Mouse (Mus musculus) Muller cell, postnatal 12 days (primary cell): ENCODE data around the gene Atn1.

ENCODE experiments used
- DNase-seq: peaks from one replicate; pipeline ENCODE4 v3.0.0-alpha.2; 2015; ENCODE audit errors: inconsistent ontology term

Gene Atn1

DNA sequence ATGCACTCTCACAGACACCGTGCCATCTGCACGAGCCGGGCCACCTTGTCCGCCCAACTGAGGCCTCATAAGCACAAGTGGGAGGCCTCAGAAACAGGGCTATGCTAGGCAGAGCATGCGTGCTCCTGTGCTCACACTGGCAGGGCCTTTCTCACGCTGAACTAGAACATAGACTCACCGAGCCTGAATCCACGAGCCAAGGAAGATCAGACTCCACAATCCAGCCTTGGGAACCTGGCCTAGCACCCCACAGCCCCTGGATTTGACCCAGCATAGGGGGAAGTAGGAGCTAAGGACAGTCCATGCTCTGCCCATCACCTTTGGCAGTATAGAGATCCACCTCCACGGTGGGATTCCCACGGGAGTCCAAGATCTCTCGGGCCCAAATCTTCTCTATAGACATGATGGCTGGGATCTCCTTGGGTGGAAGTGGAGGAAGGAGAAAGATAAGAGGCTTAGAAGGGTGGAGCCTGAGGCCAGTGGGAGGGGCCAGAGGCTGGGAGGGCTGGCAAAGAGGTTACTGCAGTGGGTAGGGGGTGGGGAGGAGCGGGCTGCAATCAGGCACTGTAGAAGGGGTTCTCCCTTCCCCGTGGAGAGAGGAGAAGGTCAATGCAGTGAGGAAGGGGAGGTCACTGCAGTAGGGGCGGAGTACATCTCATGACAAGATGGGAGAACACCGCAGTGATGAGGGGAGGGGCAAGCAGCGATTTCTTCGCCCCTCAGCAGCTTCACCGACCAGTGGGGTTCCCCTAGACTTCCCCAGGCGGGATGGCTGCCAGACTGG, 11.8 kb upstream of the Atn1 start:
- peak; percentile 39 for DNase-seq

DNA sequence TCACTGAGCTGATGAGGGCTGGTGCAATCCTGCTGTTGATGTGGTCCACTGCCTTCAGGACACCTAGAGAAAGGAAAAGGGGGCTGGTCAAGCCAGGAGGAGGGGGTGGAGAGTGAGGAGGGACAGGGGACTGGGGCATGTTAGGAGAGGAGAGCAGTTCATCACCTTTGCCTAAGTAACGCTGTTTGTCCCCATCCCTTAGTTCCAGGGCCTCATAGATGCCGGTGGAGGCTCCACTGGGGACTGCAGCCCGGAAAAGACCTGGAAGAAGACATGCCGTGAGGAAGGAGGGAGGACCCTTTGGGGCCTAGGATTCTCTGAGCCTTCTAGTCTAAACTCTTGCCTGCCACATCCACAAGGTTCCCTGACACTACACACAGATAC, 11.2 kb upstream of the Atn1 start:
- DNase-seq: no peak

DNA sequence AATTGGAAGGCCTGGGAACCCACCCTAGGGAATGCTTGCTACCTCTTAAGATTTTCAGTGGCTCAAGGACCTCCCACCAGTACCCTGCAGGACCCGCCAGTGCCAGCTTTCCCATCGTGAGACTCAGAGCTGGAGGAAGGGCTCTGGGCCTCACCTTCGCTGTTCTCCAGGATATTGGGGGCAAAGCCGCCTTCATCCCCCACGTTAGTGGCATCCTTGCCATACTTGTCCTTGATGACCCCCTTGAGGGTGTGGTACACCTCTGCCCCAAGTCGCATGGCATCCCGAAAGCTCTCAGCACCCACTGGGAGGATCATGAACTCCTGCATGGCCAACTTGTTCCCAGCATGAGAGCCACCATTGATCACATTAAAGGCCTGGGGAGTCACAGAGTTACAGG, 9.6 kb upstream of the Atn1 start:
- no peak for DNase-seq

DNA sequence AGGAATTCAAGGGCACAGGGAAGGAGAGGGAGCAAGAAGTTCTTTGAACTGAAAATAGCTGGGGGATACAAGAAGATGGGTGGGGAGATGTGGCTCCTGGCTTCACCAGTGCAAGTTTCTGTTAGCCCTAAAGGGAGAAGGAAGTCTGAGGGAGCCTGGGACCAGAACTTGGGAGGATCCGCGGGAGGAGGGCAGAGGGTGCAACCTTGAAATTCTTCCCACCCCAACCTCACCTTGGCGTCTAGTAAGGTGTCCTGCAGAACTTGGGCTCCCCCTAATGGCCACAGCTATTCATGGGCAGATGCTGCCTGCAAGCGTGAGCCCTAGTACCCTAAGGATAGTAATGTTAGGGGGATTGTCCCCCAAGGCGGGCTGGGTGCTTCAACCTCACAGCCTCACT, 2.9 kb upstream of the Atn1 start:
- DNase-seq: peak; percentile 63

DNA sequence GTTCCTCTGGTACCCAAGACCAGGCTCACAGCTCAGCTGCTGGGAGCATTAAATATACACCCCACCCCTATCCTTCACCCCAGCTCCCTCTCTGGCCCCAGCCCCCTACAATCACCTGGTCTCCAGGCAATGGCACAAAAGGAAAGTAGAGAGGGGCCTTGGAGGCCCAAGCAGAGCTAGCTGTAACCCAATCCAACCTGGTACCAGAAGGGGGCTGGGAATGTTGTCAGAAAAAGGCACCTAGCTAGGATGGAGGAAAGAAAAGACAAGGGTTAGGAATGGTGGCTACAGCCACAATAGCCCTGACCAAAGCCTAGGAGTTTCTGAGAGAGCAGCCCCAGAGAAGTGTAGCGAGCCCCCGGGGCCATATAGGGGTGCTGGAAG, 2.5 kb upstream of the Atn1 start:
- DNase-seq: no peak

DNA sequence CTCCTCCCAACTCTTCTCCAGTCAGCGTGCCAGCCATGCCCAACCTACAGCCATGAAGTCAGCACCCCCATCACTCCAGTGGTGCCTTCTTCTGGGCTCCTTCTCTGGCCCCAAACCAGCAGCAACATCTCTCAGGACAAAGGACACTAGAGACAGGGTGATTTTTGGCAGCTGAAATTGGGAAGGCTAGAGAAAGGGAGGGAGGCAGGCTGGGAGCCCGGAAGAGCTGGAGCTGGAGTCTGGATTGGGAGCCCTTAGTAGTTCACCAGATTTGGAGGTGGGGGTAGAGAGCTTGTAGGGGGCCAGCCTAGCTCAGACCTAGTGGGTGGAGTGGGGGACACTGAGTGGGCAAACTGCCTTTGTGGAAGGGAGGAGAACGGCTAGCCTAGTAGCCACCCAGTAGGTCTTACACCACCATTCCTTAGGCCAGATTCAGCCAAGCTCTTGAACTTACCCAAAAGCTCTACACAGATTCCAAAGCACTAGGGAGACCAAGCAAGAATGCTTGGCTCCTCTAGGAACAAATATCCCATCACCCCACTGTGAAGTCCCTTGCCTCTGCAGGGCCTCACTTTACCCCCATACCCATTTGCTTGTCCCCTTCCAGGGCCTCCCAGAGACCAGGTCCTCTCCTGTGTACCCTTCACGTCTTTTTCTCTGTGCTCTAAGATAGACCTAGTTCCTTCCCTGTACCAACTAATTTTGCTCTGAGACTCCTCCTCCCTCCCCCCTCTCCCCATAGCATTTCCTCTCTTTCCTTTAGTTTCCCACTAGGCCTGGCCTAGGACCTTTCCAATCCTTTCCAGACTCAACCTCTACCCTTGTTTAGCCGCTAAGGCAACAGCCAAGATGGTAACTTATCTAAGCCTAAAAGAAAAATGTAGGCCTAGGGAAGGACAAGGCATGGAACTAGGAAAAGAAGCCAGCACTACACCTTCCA, 1.9 kb upstream of the Atn1 start:
- peak; percentile 91 for DNase-seq

DNA sequence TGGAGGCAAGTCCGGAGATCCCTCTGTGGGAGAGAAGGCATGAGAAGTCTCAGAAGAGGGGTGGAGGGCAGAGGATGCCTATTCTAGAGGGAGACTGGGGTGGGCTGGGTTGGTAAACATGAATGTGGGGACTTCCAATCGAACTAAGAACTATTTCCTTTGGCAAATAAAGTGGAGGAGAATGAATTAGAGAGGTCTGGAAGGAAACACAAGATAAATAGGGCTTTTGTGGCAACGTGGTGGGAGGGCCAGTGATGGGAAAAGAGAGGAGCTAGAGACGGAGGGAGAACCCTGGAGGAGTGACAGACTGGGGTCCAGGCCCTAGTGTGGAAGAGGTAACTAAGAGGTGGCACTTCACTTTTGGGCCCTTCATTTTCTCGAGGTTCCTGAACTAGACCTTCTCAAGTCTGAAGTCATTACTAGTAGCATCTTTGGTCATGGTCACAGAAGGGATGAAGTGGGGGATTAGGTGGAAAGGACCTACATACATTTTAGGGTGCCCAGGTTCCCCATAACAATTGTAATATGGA, 1.1 kb upstream of the Atn1 start:
- peak; percentile 60 for DNase-seq

DNA sequence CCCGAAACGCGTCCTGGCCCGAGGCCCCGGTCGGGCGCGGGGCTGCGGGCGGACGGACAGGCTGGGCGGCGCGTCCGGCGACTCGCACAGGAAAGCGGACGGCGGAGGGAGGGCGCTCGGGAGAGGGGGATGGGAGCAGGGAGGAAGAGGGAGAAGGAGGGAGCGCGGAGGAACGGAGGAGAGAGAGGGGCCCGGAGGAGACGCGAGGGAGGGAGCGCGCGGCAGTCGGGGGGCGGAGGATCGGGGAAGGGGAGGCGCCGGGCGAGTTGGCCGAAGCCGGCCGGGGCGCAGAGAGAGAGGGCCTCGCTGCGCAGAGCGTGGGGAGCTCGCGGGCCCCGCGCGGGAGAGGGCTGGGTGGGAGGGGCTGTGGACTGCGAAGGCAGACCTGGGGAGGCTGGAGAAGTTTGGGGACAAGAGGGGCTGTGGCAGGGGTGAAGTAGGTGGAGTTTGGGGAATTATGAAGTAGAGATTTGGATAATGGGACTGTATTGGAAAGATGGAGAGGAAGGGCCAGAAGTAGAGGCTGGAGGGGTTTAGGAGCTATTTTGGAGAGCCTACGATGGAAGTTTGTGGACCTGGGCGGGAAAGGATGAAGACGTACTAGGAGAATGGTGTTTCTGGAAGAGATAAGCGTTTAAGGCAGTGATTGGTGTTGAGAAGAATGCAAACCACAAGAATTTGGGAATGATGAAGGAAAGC, 477 bp upstream of the Atn1 start:
- peak; percentile 94 for DNase-seq

DNA sequence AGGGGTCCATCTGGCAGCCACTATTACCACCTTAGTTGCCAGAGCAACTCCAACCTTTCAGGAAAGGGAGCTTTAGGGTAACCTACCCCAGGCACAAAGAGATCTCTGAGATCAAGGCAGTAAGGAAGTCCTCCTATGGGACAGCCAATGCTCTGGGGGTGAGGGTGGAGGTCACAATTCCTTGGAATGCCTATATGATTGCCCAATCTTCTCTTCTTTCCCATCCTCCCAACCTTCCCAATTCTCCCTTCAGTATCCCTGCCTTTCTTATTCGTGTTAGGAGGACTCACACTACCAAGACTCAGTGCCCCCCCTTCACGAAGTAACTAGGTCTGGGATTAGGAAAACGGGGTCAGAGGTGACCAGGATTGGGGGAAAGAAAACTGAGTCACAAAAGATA, 1.0 kb downstream of the Atn1 start:
- no peak for DNase-seq

DNA sequence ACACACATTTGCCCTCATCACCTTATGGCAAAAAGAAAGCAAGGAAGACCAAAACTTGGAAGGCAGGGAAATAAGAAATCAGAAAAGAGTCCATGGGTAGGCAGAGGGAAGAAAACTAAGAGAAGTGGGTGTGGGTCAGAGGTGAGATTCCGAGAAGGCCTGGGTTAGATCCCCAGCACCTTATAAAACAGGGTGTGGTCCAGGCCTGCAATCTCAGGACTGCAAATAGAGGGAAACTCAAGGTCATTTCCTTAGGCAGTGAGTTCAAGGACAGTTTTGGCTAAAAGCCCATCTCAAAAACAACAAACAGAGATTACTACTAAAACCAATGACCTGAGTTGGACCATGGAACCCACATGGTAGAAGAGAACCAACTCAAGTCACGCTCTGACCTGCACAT, 2.5 kb downstream of the Atn1 start:
- DNase-seq: no peak

DNA sequence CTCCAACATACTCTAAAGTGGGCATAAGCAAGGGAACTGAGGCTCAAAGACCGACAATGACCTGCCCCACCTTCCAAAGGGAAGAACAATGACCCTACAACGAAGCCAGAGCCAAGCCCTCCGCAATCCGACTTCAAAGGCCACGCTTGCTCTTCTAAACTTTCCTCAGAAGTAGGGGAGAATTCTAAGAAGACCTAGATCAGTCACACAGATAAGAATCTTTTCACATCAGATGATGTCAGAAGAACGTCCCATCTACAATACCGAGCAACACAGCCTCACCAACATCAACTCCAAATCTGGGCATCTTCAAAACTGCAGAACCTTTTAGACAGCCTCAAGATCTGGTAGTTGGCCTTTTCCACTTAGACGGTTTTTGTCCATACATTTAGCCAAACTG, 5.9 kb downstream of the Atn1 start:
- DNase-seq: no peak

DNA sequence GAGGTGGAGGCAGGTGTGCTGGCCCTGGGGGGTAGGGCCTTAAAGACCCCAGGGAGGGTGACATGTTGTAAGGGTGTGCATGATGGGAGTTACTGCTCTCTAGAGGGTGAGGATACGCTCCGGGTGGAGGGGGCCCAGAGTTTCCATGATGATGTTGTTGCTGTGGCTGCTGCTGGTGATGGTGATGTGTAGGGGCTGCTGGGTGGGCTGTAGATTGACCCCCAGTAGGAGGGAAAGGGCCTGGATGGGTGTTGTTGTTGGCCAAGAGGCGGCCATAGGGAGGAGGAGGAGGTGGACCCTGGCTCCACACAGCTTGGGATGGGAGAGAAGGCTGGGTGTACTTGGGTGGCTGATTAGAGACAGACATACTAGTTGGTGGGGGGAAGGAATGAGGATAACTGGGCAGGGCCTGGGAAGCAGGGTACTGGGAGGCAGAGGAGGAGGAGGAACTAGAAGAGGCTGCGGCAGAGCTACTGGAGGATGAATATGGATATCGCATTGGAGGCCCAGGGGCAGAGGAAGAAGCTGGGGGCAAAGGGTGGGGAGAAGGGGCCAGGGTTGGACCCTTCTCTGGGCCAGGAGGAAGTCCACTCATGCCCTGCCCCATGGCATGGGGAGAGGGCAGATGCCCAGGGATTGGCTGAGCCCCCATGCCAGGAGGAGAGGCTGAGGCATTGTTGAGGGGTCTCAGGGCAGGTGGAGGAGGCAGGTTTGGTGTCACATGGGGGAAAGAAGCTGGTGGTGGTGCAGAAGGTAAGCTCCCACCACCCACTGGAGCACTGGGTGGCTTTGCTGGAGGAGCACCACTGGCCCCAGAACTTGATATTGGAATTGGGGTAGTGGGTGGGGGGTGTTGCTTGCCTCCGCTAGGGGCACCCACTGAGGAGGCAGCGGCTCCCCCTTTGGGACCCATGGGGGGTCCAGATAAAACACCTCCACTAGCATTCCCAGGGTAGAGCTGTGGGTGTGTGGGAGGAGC, 9.4 kb downstream of the Atn1 start:
- DNase-seq: no peak

DNA sequence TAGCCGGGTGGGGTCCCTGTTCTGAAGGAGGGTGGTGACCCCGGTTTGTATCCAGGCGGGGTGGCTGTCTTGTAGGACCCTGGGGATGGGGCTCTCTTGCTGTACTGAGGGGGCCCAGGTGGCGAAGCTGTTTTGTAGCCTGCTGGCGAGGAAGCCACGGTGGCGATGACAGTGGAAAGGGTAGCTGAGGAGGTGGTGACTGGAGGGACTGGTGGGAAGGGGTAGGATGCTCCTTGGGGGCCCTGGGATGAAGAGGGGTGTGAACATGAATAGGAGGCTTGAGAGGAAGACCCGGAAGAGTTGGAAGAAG, 10.1 kb downstream of the Atn1 start:
- no peak for DNase-seq

DNA sequence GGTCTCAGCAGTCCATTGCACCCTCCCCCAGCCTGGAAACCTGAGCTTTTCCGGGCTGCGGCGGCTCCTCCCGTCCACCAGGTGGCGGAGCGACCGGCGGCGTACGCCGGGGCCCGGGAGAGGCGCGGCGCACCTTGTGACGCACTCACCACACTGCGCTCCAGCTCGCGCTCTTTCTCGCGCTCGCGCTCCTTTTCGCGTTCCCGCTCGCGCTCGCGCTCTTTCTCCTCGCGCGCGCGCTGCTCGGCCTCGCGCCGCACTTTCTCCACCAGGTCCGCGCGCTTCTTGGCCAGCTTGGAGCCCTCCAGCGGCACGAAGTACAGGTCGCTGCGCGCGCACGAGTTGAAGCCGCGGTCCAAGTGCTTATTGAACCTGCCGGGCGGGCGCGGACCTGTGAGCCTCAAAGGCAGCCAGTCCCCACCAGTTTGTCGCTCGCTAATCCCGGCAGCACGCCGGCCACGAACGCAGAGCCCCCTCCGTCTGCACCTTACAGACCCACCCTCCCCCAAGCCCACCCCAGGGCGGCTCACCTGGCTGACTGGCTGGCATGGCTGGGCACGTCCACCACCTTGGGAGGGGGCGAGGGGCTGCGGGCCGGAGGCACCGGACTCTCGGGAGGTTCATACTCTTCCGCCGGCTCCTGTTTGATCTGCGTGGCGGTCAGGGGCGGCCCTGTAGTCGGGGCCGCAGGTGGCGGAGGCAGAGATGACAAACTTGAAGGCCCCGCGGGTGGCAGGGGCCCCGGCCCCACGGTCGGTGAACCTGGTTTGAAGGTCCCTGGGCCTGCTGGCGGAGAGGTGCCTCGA, 10.6 kb downstream of the Atn1 start:
- DNase-seq: peak; percentile 96

DNA sequence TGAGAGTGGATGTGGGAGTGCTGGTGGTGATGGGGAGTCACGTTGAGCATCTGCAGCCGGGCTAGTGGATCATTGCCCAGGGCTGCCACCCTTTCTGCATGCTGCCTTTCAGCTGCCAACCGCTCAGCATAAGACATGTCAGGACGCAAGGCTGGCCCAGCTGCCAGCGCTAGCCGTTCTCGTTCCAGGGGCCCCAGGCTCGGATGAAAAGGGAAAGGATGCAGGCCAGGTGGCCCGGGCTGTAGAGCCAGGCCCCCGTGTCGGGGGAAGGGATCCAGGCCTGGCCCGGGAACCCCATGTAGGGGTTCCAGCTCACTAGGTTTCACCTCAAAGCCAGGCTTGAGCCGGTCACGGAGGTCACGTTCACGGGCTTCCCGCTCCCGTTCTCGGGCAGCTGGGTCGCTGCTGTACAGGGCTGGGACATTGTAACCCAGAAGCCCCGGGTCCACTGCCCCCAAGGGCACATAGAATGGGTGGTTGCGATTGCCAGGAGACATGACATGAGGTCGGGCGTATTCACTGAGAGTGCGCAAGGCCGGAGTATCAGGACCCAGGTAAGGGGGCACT, 11.5 kb downstream of the Atn1 start:
- no peak for DNase-seq

DNA sequence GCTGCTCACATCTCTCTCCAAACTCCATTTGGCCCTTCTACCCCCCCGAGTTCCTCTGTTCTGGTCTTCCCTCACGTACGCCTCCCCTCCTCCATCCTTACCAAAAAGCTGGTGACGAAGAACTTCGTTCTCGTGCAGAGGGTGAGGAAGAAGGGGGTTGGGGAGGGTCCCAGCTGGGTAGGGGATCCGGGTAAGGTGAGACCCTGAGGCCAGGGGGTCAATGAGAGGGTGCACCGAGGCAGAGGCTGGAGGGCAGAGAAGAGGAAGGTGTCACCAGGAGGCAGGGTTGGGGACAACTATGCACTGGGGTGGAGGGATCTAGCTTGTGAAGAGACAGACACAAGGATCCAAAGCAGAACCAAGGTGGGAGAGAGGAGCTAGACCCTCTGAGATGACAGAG, 12.7 kb downstream of the Atn1 start:
- no peak for DNase-seq

DNA sequence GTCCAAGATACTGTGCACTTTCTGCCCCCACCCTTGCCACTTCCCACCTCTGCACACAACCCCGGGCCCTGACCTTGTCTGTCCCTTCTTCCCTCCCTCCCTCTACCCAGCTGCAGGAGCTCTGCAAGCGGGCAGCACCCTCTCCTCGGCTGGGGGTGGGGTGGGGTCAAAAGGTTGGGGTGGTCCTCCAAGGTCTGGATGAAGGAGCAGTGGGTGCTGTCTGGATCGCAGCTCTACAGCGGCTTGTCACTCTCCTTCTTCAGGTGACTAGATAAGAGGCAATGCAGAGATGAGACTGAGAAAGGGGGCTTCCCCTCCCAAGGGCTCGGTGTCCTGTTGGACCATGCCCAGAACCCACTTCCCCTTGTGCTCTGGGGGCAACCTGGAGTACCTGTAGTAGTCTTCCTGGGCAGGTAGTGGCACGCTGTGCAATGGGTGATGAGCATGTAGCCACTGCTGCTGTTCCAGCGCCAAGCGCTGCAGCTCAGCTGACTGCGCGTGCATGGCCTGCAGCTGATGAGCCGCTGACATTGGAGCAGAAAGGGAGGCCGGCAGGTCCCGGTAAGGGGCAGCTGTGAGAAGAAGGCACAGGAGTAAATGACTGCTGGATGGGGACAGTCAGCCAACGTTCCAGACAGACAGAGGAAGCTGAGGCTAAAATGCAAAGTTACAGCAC, 13.3 kb downstream of the Atn1 start:
- DNase-seq: no peak

DNA sequence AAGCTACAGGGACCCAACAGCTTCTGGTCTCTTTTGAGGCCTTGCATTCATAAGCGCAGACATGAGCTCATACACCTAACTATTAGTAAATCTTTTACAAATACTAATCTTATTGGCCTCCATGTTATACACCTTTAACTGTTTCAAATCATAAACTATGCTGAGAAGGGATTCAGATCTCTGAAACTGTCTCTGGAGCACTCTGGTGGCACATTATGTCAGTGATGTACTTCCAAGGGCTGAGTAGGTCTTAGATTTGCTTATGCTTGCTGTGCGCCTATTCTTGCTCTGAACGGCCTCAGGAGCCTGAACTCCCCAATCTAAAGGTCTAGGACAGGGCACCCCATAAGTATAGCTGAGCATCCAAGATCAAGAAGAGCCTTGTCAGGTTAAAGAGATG, 14.5 kb downstream of the Atn1 start:
- DNase-seq: no peak
